Mouse (Mus musculus): ENCODE measurements around the gene Apba2.

Gene Apba2

GRCm38 (mm10) chr7:64501536-64502270 is at the start of gene Apba2:
Gene Apba2, plus strand, starts transcription at chr7:64501706.
- no peak for DNase-seq (ENCODE audit: low read depth, low spot score)

- no peak for DNase-seq (ENCODE audit: low read depth, low spot score)
These were observed 49.6 kb upstream of the Apba2 start for GRCm38 (mm10) chr7:64451861-64452382.

GRCm38 (mm10) chr7:64452471-64453222 is 48.9 kb upstream of the Apba2 start:
- DNase-seq (ENCODE audit: low read depth, low spot score): no peak

GRCm38 (mm10) chr7:64456176-64456575 is 45.3 kb upstream of the Apba2 start:
- DNase-seq (ENCODE audit: low read depth, low spot score): no peak

GRCm38 (mm10) chr7:64456676-64457075 is 44.8 kb upstream of the Apba2 start:
- no peak for DNase-seq (ENCODE audit: low read depth, low spot score)

GRCm38 (mm10) chr7:64457811-64458210 is 43.7 kb upstream of the Apba2 start:
- no peak for DNase-seq (ENCODE audit: low read depth, low spot score)

GRCm38 (mm10) chr7:64497438-64497837 is 4.1 kb upstream of the Apba2 start:
- peak; percentile 6 for DNase-seq (ENCODE audit: low read depth, low spot score)

- no peak for DNase-seq (ENCODE audit: low read depth, low spot score)
These were observed 1.0 kb downstream of the Apba2 start for GRCm38 (mm10) chr7:64502271-64503180.

GRCm38 (mm10) chr7:64503641-64504040 is 2.1 kb downstream of the Apba2 start:
- DNase-seq (ENCODE audit: low read depth, low spot score): no peak

GRCm38 (mm10) chr7:64504691-64505231 is 3.3 kb downstream of the Apba2 start:
- no peak for DNase-seq (ENCODE audit: low read depth, low spot score)

- DNase-seq (ENCODE audit: low read depth, low spot score): no peak
These were observed 4.1 kb downstream of the Apba2 start for GRCm38 (mm10) chr7:64505571-64505970.

- DNase-seq (ENCODE audit: low read depth, low spot score): no peak
These were observed 7.3 kb downstream of the Apba2 start for GRCm38 (mm10) chr7:64508826-64509225.

- no peak for DNase-seq (ENCODE audit: low read depth, low spot score)
These were observed 8.4 kb downstream of the Apba2 start for GRCm38 (mm10) chr7:64509911-64510310.

- DNase-seq (ENCODE audit: low read depth, low spot score): no peak
These were observed 9.2 kb downstream of the Apba2 start for GRCm38 (mm10) chr7:64510526-64511210.

GRCm38 (mm10) chr7:64513621-64514020 is 12.1 kb downstream of the Apba2 start:
- DNase-seq (ENCODE audit: low read depth, low spot score): no peak

- no peak for DNase-seq (ENCODE audit: low read depth, low spot score)
These were observed 13.8 kb downstream of the Apba2 start for GRCm38 (mm10) chr7:64515280-64515679.

- DNase-seq (ENCODE audit: low read depth, low spot score): no peak
These were observed 14.4 kb downstream of the Apba2 start for GRCm38 (mm10) chr7:64515891-64516290.

- no peak for DNase-seq (ENCODE audit: low read depth, low spot score)
These were observed 17.6 kb downstream of the Apba2 start for GRCm38 (mm10) chr7:64519091-64519490.

GRCm38 (mm10) chr7:64519521-64519920 is 18.0 kb downstream of the Apba2 start:
- no peak for DNase-seq (ENCODE audit: low read depth, low spot score)

GRCm38 (mm10) chr7:64521695-64522408 is 20.3 kb downstream of the Apba2 start:
- no peak for DNase-seq (ENCODE audit: low read depth, low spot score)
